Mouse (Mus musculus): ENCODE data around the gene Cdc20b.

The Cdc20b gene

GRCm38 (mm10) chr13:113090489-113090888 is 55.6 kb downstream of the Cdc20b start:
- DNase-seq (ENCODE audit: inconsistent age in 2 of 2, low spot score in 1 of 2), result no peak

GRCm38 (mm10) chr13:113094618-113095017 is 59.7 kb downstream of the Cdc20b start:
- DNase-seq (ENCODE audit: inconsistent age in 2 of 2, low spot score in 1 of 2), result no peak

GRCm38 (mm10) chr13:113097011-113097410 is 62.1 kb downstream of the Cdc20b start:
- DNase-seq (ENCODE audit: inconsistent age in 2 of 2, low spot score in 1 of 2), result no peak

GRCm38 (mm10) chr13:113098406-113098805 is 63.5 kb downstream of the Cdc20b start:
- DNase-seq (ENCODE audit: inconsistent age in 2 of 2, low spot score in 1 of 2), result no peak

GRCm38 (mm10) chr13:113100879-113101278 is 66.0 kb downstream of the Cdc20b start, which contains the start of gene Gzma:
Gene Gzma (minus strand): TSS chr13:113100981.
- DNase-seq (ENCODE audit: inconsistent age in 2 of 2, low spot score in 1 of 2), result no peak

GRCm38 (mm10) chr13:113101804-113102203 is 66.9 kb downstream of the Cdc20b start:
- no peak for DNase-seq (ENCODE audit: inconsistent age in 2 of 2, low spot score in 1 of 2)

GRCm38 (mm10) chr13:113104759-113105158 is 69.8 kb downstream of the Cdc20b start:
- no peak for DNase-seq (ENCODE audit: inconsistent age in 2 of 2, low spot score in 1 of 2)

- peak; percentile 8 to 33 for DNase-seq (ENCODE audit: inconsistent age in 2 of 2, low spot score in 1 of 2)
Observed at GRCm38 (mm10) chr13:113118977-113119376, 84.1 kb downstream of the Cdc20b start.

GRCm38 (mm10) chr13:113120324-113121237 is 85.7 kb downstream of the Cdc20b start:
- no peak for DNase-seq (ENCODE audit: inconsistent age in 2 of 2, low spot score in 1 of 2)

GRCm38 (mm10) chr13:113121326-113121725 is 86.4 kb downstream of the Cdc20b start:
- DNase-seq (ENCODE audit: inconsistent age in 2 of 2, low spot score in 1 of 2), result no peak

GRCm38 (mm10) chr13:113129974-113130373 is 95.1 kb downstream of the Cdc20b start:
- DNase-seq (ENCODE audit: inconsistent age in 2 of 2, low spot score in 1 of 2), result no peak

GRCm38 (mm10) chr13:113139597-113139996 is 104.7 kb downstream of the Cdc20b start:
- DNase-seq (ENCODE audit: inconsistent age in 2 of 2, low spot score in 1 of 2), result no peak
